Mouse (Mus musculus) kidney, embryonic 14.5 days (tissue): ENCODE results near the gene Tenm3. TPM values are rescaled to one million over a fixed set of nuclear protein-coding genes. Genes with fewer than 3 reads are reported as not detected.

Source experiments
- ATAC-seq: fragments of 200-750 bp; cut with Nextera tagmentation; 2 replicates; pipeline ENCODE4 v1.8.0; 2017; ENCODE audit warnings: moderate number of reproducible peaks, mild to moderate bottlenecking, moderate TSS enrichment, moderate library complexity; ENCODE audit not compliant: low FRiP score, low TSS enrichment
- H3K27ac ChIP-seq: fragments of 300-500 bp; sonication (generic); 2 replicates; pipeline ENCODE4 v1.5.1; 2014; ENCODE audit warnings: low read depth, mild to moderate bottlenecking, low read length, moderate library complexity, mixed read lengths
- H3K27me3 ChIP-seq: fragments of 300-500 bp; sonication (generic); 2 replicates; pipeline ENCODE4 v1.6.1; 2014; ENCODE audit warnings: mild to moderate bottlenecking, low read length; ENCODE audit not compliant: control insufficient read depth, insufficient read depth
- H3K36me3 ChIP-seq: fragments of 300-500 bp; sonication (generic); 2 replicates; pipeline ENCODE4 v1.6.1; 2014; ENCODE audit warnings: low read length, mixed read lengths; ENCODE audit not compliant: control insufficient read depth, insufficient read depth
- H3K4me1 ChIP-seq: fragments of 300-500 bp; sonication (generic); 2 replicates; pipeline ENCODE4 v1.6.1; 2014; ENCODE audit warnings: low read length, mixed read lengths; ENCODE audit not compliant: control insufficient read depth, insufficient read depth
- H3K4me2 ChIP-seq: fragments of 300-500 bp; sonication (generic); replicated peaks from 2 replicates; pipeline ENCODE4 v1.6.1; 2014; ENCODE audit warnings: low read depth, mild to moderate bottlenecking, low read length
- H3K4me3 ChIP-seq: fragments of 300-500 bp; sonication (generic); 2 replicates; pipeline ENCODE4 v1.5.1; 2014; ENCODE audit warnings: mild to moderate bottlenecking, low read length
- H3K9ac ChIP-seq: fragments of 300-500 bp; sonication (generic); 2 replicates; pipeline ENCODE4 v1.6.1; 2014; ENCODE audit warnings: low read depth, mild to moderate bottlenecking, low read length, moderate library complexity
- H3K9me3 ChIP-seq: fragments of 300-500 bp; sonication (generic); 2 replicates; pipeline ENCODE4 v1.6.1; 2016; ENCODE audit warnings: low read length; ENCODE audit not compliant: control insufficient read depth
- WGBS: fragments of 180-500 bp; shearing (Covaris S2); extraction: QIAGEN DNeasy Blood & Tissue Kit; methylation state at CpG from one replicate; pipeline ENCODE4 v1.1.7; 2014; 5-methylcytosine and 5-hydroxymethylcytosine counted together
- polyA plus RNA-seq: library from polyadenylated mRNA; unstranded; fragments of >200 nt; fragmentation: Nextera tagmentation; extraction: Ambion mirVana; gene quantifications from 2 replicates; pipeline ENCODE4 v1.2.1, GENCODE M21; 2014

Tenm3 gene
- polyA plus RNA-seq, 1 experiment from 2014 or later, result 34.4 TPM

GRCm38 (mm10) chr8:48511137-48511536, 332.6 kb downstream of the Tenm3 start:
- H3K4me3 ChIP-seq, result no peak overlapping the region
- no peak overlapping the region for H3K9ac ChIP-seq
- no peak overlapping the region for H3K27ac ChIP-seq
- 91% methylated on average over 14 of the region's 14 CpGs for WGBS
- no peak for ATAC-seq
- no peak overlapping the region for H3K4me2 ChIP-seq
- H3K27me3 ChIP-seq, result no peaks in the 10 kb centered on the region
- no peaks in the 10 kb centered on the region for H3K36me3 ChIP-seq
- H3K4me1 ChIP-seq, result peaks cover 17% of the 10 kb centered on the region; the same call in 1 of the 2 replicates
- no peaks in the 10 kb centered on the region for H3K9me3 ChIP-seq

GRCm38 (mm10) chr8:48508641-48509599, 334.8 kb downstream of the Tenm3 start:
- Histone ChIP-seq H3K36me3 (no peaks in the 10 kb centered on the region), H3K9me3 (no peaks in the 10 kb centered on the region), H3K4me2 (peak overlapping the region; percentile 21), H3K27ac (no peak overlapping the region), H3K27me3 (no peaks in the 10 kb centered on the region), H3K4me3 (no peak overlapping the region; the same call in 1 of the 2 replicates), H3K9ac (no peak overlapping the region), H3K4me1 (peaks cover 12% of the 10 kb centered on the region; the same call in 1 of the 2 replicates)
- ATAC-seq, result no peak
- WGBS, result 47% methylated on average over 29 of the region's 29 CpGs

GRCm38 (mm10) chr8:48507719-48508501, 335.8 kb downstream of the Tenm3 start:
- no peak overlapping the region for H3K4me2 ChIP-seq
- no peaks in the 10 kb centered on the region for H3K9me3 ChIP-seq
- 57% methylated on average over 10 of the region's 10 CpGs for WGBS
- H3K9ac ChIP-seq, result no peak overlapping the region
- H3K4me1 ChIP-seq, result peaks cover 10% of the 10 kb centered on the region; the same call in 1 of the 2 replicates
- peak; percentile 70; the same call in 1 of the 2 replicates for ATAC-seq
- no peaks in the 10 kb centered on the region for H3K36me3 ChIP-seq
- H3K4me3 ChIP-seq, result no peak overlapping the region
- no peaks in the 10 kb centered on the region for H3K27me3 ChIP-seq
- H3K27ac ChIP-seq, result no peak overlapping the region

GRCm38 (mm10) chr8:48492491-48492890, 351.3 kb downstream of the Tenm3 start:
- H3K36me3 ChIP-seq, result no peaks in the 10 kb centered on the region
- no peaks in the 10 kb centered on the region for H3K9me3 ChIP-seq
- no peak overlapping the region for H3K4me3 ChIP-seq
- no peaks in the 10 kb centered on the region for H3K27me3 ChIP-seq
- no peak overlapping the region for H3K9ac ChIP-seq
- WGBS, result 90% methylated on average over 5 of the region's 5 CpGs
- ATAC-seq, result no peak
- no peak overlapping the region for H3K27ac ChIP-seq
- H3K4me2 ChIP-seq, result no peak overlapping the region
- H3K4me1 ChIP-seq, result 0 out of 2 replicates have a peak, but pooled peaks cover 7% of the 10 kb centered on the region

- Histone ChIP-seq H3K9me3 (no peaks in the 10 kb centered on the region), H3K4me3 (no peak overlapping the region), H3K27ac (no peak overlapping the region), H3K27me3 (no peaks in the 10 kb centered on the region), H3K4me1 (0 out of 2 replicates have a peak, but pooled peaks cover 7% of the 10 kb centered on the region), H3K36me3 (no peaks in the 10 kb centered on the region), H3K4me2 (no peak overlapping the region), H3K9ac (no peak overlapping the region)
- no peak for ATAC-seq
- 90% methylated on average over 6 of the region's 6 CpGs for WGBS
Observed at GRCm38 (mm10) chr8:48490635-48491165, 353.1 kb downstream of the Tenm3 start.

GRCm38 (mm10) chr8:48489936-48490634, 353.7 kb downstream of the Tenm3 start:
- no peak overlapping the region for H3K4me2 ChIP-seq
- H3K36me3 ChIP-seq, result no peaks in the 10 kb centered on the region
- no peaks in the 10 kb centered on the region for H3K27me3 ChIP-seq
- no peak overlapping the region for H3K27ac ChIP-seq
- no peaks in the 10 kb centered on the region for H3K9me3 ChIP-seq
- H3K9ac ChIP-seq, result no peak overlapping the region
- H3K4me3 ChIP-seq, result no peak overlapping the region
- 90% methylated on average over 18 of the region's 18 CpGs for whole genome bisulfite sequencing
- no peak for ATAC-seq
- 0 out of 2 replicates have a peak, but pooled peaks cover 7% of the 10 kb centered on the region for H3K4me1 ChIP-seq

- Histone ChIP-seq H3K9me3 (no peaks in the 10 kb centered on the region), H3K4me3 (no peak overlapping the region), H3K36me3 (no peaks in the 10 kb centered on the region), H3K4me2 (no peak overlapping the region), H3K9ac (no peak overlapping the region), H3K4me1 (0 out of 2 replicates have a peak, but pooled peaks cover 7% of the 10 kb centered on the region), H3K27ac (no peak overlapping the region), H3K27me3 (no peaks in the 10 kb centered on the region)
- no peak for ATAC-seq
- WGBS, result 51% methylated on average over 4 of the region's 4 CpGs
Observed at GRCm38 (mm10) chr8:48489417-48489816, 354.3 kb downstream of the Tenm3 start.

GRCm38 (mm10) chr8:48488809-48489208, 354.9 kb downstream of the Tenm3 start:
- Histone ChIP-seq H3K4me3 (no peak overlapping the region), H3K27ac (no peak overlapping the region), H3K9ac (no peak overlapping the region), H3K27me3 (no peaks in the 10 kb centered on the region), H3K36me3 (no peaks in the 10 kb centered on the region), H3K4me2 (no peak overlapping the region; the same call in 1 of the 2 replicates), H3K4me1 (0 out of 2 replicates have a peak, but pooled peaks cover 7% of the 10 kb centered on the region), H3K9me3 (no peaks in the 10 kb centered on the region)
- peak; percentile 57; the same call in 1 of the 2 replicates for ATAC-seq
- 45% methylated on average over 7 of the region's 7 CpGs for WGBS
